Mouse (Mus musculus): ENCODE data around the gene 4933416C03Rik. TPM values are rescaled to one million over a fixed set of nuclear protein-coding genes. Genes with fewer than 3 reads are reported as not detected.

The 4933416C03Rik gene
- polyA plus RNA-seq, 1 experiment from 2014 or later, result 0.19 TPM

- no peaks in the 10 kb centered on the region for H3K9me3 ChIP-seq (ENCODE audit: control insufficient read depth, low read length)
- H3K9ac ChIP-seq (replicated peaks; ENCODE audit: low read depth, low read length), result no peak overlapping the region
- H3K4me3 ChIP-seq (replicated peaks; ENCODE audit: low read length), result no peak overlapping the region
- H3K27me3 ChIP-seq (replicated peaks; ENCODE audit: control insufficient read depth, insufficient read depth, low read length), result no peaks in the 10 kb centered on the region
- no peaks in the 10 kb centered on the region for H3K4me1 ChIP-seq (replicated peaks; ENCODE audit: control insufficient read depth, insufficient read depth, low read length)
- 67% methylated on average over 3 of the region's 3 CpGs for WGBS
- H3K27ac ChIP-seq (ENCODE audit: low read length), result no peak overlapping the region
- no peak for ATAC-seq
- H3K4me2 ChIP-seq (ENCODE audit: low read length), result no peak overlapping the region
- H3K36me3 ChIP-seq (ENCODE audit: control insufficient read depth, insufficient read depth), result no peaks in the 10 kb centered on the region
Observed at GRCm38 (mm10) chr10:116130401-116130800, 16.7 kb upstream of the 4933416C03Rik start.

- H3K36me3 ChIP-seq (ENCODE audit: control insufficient read depth, insufficient read depth), result no peaks in the 10 kb centered on the region
- WGBS, result 55% methylated on average over 5 of the region's 5 CpGs
- no peak overlapping the region for H3K4me3 ChIP-seq (replicated peaks; ENCODE audit: low read length)
- no peak overlapping the region for H3K27ac ChIP-seq (ENCODE audit: low read length)
- H3K27me3 ChIP-seq (replicated peaks; ENCODE audit: control insufficient read depth, insufficient read depth, low read length), result no peaks in the 10 kb centered on the region
- no peak overlapping the region for H3K9ac ChIP-seq (replicated peaks; ENCODE audit: low read depth, low read length)
- ATAC-seq, result no peak; the same call in 1 of the 2 replicates
- H3K4me1 ChIP-seq (replicated peaks; ENCODE audit: control insufficient read depth, insufficient read depth, low read length), result no peaks in the 10 kb centered on the region
- H3K9me3 ChIP-seq (ENCODE audit: control insufficient read depth, low read length), result no peaks in the 10 kb centered on the region
- no peak overlapping the region for H3K4me2 ChIP-seq (ENCODE audit: low read length)
Observed at GRCm38 (mm10) chr10:116125364-116125763, 11.6 kb upstream of the 4933416C03Rik start.

- Histone ChIP-seq H3K9me3 (ENCODE audit: control insufficient read depth, low read length) (no peaks in the 10 kb centered on the region), H3K27ac (ENCODE audit: low read length) (no peak overlapping the region), H3K4me3 (replicated peaks; ENCODE audit: low read length) (no peak overlapping the region), H3K27me3 (replicated peaks; ENCODE audit: control insufficient read depth, insufficient read depth, low read length) (no peaks in the 10 kb centered on the region), H3K36me3 (ENCODE audit: control insufficient read depth, insufficient read depth) (no peaks in the 10 kb centered on the region), H3K4me2 (ENCODE audit: low read length) (no peak overlapping the region), H3K4me1 (replicated peaks; ENCODE audit: control insufficient read depth, insufficient read depth, low read length) (no peaks in the 10 kb centered on the region), H3K9ac (replicated peaks; ENCODE audit: low read depth, low read length) (no peak overlapping the region)
- WGBS, result 91% methylated on average over 2 of the region's 2 CpGs
- ATAC-seq, result no peak
Observed at GRCm38 (mm10) chr10:116123808-116124207, 10.1 kb upstream of the 4933416C03Rik start.

GRCm38 (mm10) chr10:116121463-116121862 lies 7.7 kb upstream of the 4933416C03Rik start:
- ATAC-seq, result no peak

GRCm38 (mm10) chr10:116117060-116117459 lies 3.3 kb upstream of the 4933416C03Rik start:
- no peak overlapping the region for H3K27ac ChIP-seq (ENCODE audit: low read length)
- H3K4me3 ChIP-seq (replicated peaks; ENCODE audit: low read length), result no peak overlapping the region
- no peak overlapping the region for H3K9ac ChIP-seq (replicated peaks; ENCODE audit: low read depth, low read length)
- 82% methylated on average over 8 of the region's 8 CpGs for WGBS
- no peaks in the 10 kb centered on the region for H3K27me3 ChIP-seq (replicated peaks; ENCODE audit: control insufficient read depth, insufficient read depth, low read length)
- peaks cover 2% of the 10 kb centered on the region; the same call in 1 of the 2 replicates for H3K9me3 ChIP-seq (ENCODE audit: control insufficient read depth, low read length)
- no peaks in the 10 kb centered on the region for H3K4me1 ChIP-seq (replicated peaks; ENCODE audit: control insufficient read depth, insufficient read depth, low read length)
- no peaks in the 10 kb centered on the region for H3K36me3 ChIP-seq (ENCODE audit: control insufficient read depth, insufficient read depth)
- no peak for ATAC-seq
- no peak overlapping the region for H3K4me2 ChIP-seq (ENCODE audit: low read length)

More at GRCm38 (mm10) chr10:116121463-116121862, 7.7 kb upstream of the 4933416C03Rik start:
- Histone ChIP-seq H3K4me2 (ENCODE audit: low read length) (no peak overlapping the region), H3K9ac (replicated peaks; ENCODE audit: low read depth, low read length) (no peak overlapping the region), H3K4me1 (replicated peaks; ENCODE audit: control insufficient read depth, insufficient read depth, low read length) (no peaks in the 10 kb centered on the region), H3K27me3 (replicated peaks; ENCODE audit: control insufficient read depth, insufficient read depth, low read length) (no peaks in the 10 kb centered on the region), H3K4me3 (replicated peaks; ENCODE audit: low read length) (no peak overlapping the region), H3K27ac (ENCODE audit: low read length) (no peak overlapping the region), H3K36me3 (ENCODE audit: control insufficient read depth, insufficient read depth) (no peaks in the 10 kb centered on the region), H3K9me3 (ENCODE audit: control insufficient read depth, low read length) (no peaks in the 10 kb centered on the region)
- 91% methylated on average over 2 of the region's 2 CpGs for WGBS

GRCm38 (mm10) chr10:116115881-116116677 lies 2.4 kb upstream of the 4933416C03Rik start:
- no peaks in the 10 kb centered on the region for H3K27me3 ChIP-seq (replicated peaks; ENCODE audit: control insufficient read depth, insufficient read depth, low read length)
- 75% methylated on average over 4 of the region's 4 CpGs for WGBS
- no peak overlapping the region for H3K9ac ChIP-seq (replicated peaks; ENCODE audit: low read depth, low read length)
- ATAC-seq, result no peak
- no peak overlapping the region for H3K27ac ChIP-seq (ENCODE audit: low read length)
- H3K4me3 ChIP-seq (replicated peaks; ENCODE audit: low read length), result no peak overlapping the region
- H3K36me3 ChIP-seq (ENCODE audit: control insufficient read depth, insufficient read depth), result no peaks in the 10 kb centered on the region
- H3K9me3 ChIP-seq (ENCODE audit: control insufficient read depth, low read length), result peaks cover 2% of the 10 kb centered on the region; the same call in 1 of the 2 replicates
- H3K4me2 ChIP-seq (ENCODE audit: low read length), result no peak overlapping the region
- H3K4me1 ChIP-seq (replicated peaks; ENCODE audit: control insufficient read depth, insufficient read depth, low read length), result no peaks in the 10 kb centered on the region

- H3K4me2 ChIP-seq (ENCODE audit: low read length), result no peak overlapping the region
- H3K27ac ChIP-seq (ENCODE audit: low read length), result no peak overlapping the region
- no peak for ATAC-seq
- no peaks in the 10 kb centered on the region for H3K4me1 ChIP-seq (replicated peaks; ENCODE audit: control insufficient read depth, insufficient read depth, low read length)
- no peaks in the 10 kb centered on the region for H3K36me3 ChIP-seq (ENCODE audit: control insufficient read depth, insufficient read depth)
- no peak overlapping the region for H3K4me3 ChIP-seq (replicated peaks; ENCODE audit: low read length)
- H3K27me3 ChIP-seq (replicated peaks; ENCODE audit: control insufficient read depth, insufficient read depth, low read length), result no peaks in the 10 kb centered on the region
- H3K9ac ChIP-seq (replicated peaks; ENCODE audit: low read depth, low read length), result no peak overlapping the region
- peaks cover 2% of the 10 kb centered on the region; the same call in 1 of the 2 replicates for H3K9me3 ChIP-seq (ENCODE audit: control insufficient read depth, low read length)
- WGBS, result 97% methylated on average over 11 of the region's 11 CpGs
Observed at GRCm38 (mm10) chr10:116112868-116113267, 849 bp downstream of the 4933416C03Rik start.

- 70% methylated on average over 1 of the region's 1 CpGs for WGBS
- Histone ChIP-seq H3K36me3 (ENCODE audit: control insufficient read depth, insufficient read depth) (no peaks in the 10 kb centered on the region), H3K4me1 (replicated peaks; ENCODE audit: control insufficient read depth, insufficient read depth, low read length) (no peaks in the 10 kb centered on the region), H3K9me3 (ENCODE audit: control insufficient read depth, low read length) (peaks cover 2% of the 10 kb centered on the region; the same call in 1 of the 2 replicates), H3K9ac (replicated peaks; ENCODE audit: low read depth, low read length) (no peak overlapping the region), H3K4me2 (ENCODE audit: low read length) (no peak overlapping the region), H3K4me3 (replicated peaks; ENCODE audit: low read length) (no peak overlapping the region), H3K27me3 (replicated peaks; ENCODE audit: control insufficient read depth, insufficient read depth, low read length) (no peaks in the 10 kb centered on the region), H3K27ac (ENCODE audit: low read length) (no peak overlapping the region)
- ATAC-seq, result peak; percentile 52; the same call in 1 of the 2 replicates
Observed at GRCm38 (mm10) chr10:116108730-116109129, 5.0 kb downstream of the 4933416C03Rik start.

GRCm38 (mm10) chr10:116108176-116108575 lies 5.5 kb downstream of the 4933416C03Rik start:
- WGBS, result 57% methylated on average over 4 of the region's 4 CpGs
- Histone ChIP-seq H3K9me3 (ENCODE audit: control insufficient read depth, low read length) (no peaks in the 10 kb centered on the region), H3K4me1 (replicated peaks; ENCODE audit: control insufficient read depth, insufficient read depth, low read length) (no peaks in the 10 kb centered on the region), H3K36me3 (ENCODE audit: control insufficient read depth, insufficient read depth) (no peaks in the 10 kb centered on the region), H3K9ac (replicated peaks; ENCODE audit: low read depth, low read length) (no peak overlapping the region), H3K27ac (ENCODE audit: low read length) (peak overlapping the region; percentile 9), H3K4me2 (ENCODE audit: low read length) (no peak overlapping the region), H3K4me3 (replicated peaks; ENCODE audit: low read length) (no peak overlapping the region), H3K27me3 (replicated peaks; ENCODE audit: control insufficient read depth, insufficient read depth, low read length) (no peaks in the 10 kb centered on the region)
- peak; percentile 74 for ATAC-seq

Data from forebrain, embryonic 16.5 days (tissue).